Comparison of ENCODE assay signal across 7 mouse cellular contexts in the genomic region with DNA sequence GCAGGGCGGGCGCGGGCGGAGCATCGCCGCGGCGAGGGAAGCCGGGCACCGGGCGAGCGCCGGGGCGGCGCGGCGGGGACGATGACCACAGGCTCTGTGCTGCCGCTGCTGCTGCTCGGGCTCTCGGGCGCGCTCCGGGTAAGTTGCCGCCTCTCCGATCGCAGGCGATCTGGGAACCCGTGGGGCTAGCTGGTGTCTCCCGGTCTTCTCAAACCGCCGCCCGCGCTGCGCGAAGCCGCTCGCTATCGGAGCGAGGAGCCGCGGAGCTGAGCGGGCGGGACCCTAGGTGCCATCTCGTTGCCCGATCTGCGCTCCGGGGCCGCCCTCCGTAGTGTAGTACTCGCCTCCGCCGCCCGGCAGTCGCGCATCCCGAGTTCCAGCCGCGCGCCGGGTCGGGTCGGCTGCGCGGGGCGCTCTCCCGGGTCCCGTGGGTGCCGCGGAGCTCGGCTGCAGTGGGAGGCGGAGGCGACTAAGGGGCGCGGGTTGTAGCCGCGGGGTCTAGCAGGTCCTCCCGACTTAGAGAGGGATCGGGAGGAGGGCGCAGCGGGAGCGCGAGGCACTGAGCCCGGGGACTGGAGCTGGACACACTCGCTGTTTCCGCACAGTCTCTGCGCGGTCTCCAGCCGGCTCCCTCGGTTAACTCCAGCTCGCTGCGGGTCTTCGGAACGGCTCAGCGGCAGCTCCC. TPM values are rescaled to one million over a fixed set of nuclear protein-coding genes. Genes with fewer than 3 reads are reported as not detected.
DNase-seq lines count a peak whose midpoint lies in the region; ATAC-seq and TF ChIP-seq lines count a peak whose summit lies in the region.

No protein-coding gene starts in this region.

- peak overlapping the region; percentile 39; the same call in 1 of the 2 replicates for H3K27ac ChIP-seq in embryonic facial prominence, embryonic 14.5 days (replicated peaks; ENCODE audit: low read depth, low read length)
- H3K27ac ChIP-seq in heart, embryonic 15.5 days = no peak overlapping the region
- H3K27ac ChIP-seq in small intestine, adult 2 months (ENCODE audit: insufficient read depth, low read depth, low read length) = no peak overlapping the region

- no peaks in the 10 kb centered on the region for H3K36me3 ChIP-seq in E14TG2a.4 (ENCODE audit: insufficient read depth, low read length)
- no peaks in the 10 kb centered on the region for H3K36me3 ChIP-seq in embryonic facial prominence, embryonic 14.5 days (ENCODE audit: control insufficient read depth, insufficient read depth, low read length)
- no peaks in the 10 kb centered on the region for H3K36me3 ChIP-seq in heart, embryonic 15.5 days
- no peaks in the 10 kb centered on the region for H3K36me3 ChIP-seq in small intestine, adult 2 months (ENCODE audit: control insufficient read depth, insufficient read depth, low read length)

- peak; percentile 66 for DNase-seq in R1 (ENCODE audit: low read depth, low spot score)
- peak; percentile 40 for DNase-seq in embryonic facial prominence, embryonic 14.5 days (ENCODE audit: low spot score)
- DNase-seq in left cerebral cortex, postnatal 14 days (ENCODE audit: low spot score in 2 of 2) = peak; percentile 42 to 46
- peak; percentile 55 to 56 for DNase-seq in lung, postnatal 4 days

- H3K4me2 ChIP-seq in embryonic facial prominence, embryonic 14.5 days (ENCODE audit: low read depth, low read length) = peak overlapping the region; percentile 99
- peak overlapping the region; percentile 92 for H3K4me2 ChIP-seq in heart, embryonic 15.5 days

- no peak for TF ChIP-seq POLR2A in small intestine, adult 2 months (IDR thresholded peaks at IDR 0.05; ENCODE audit: low read depth, low read length)

- H3K9me3 ChIP-seq in E14TG2a.4 (ENCODE audit: low read length) = no peaks in the 10 kb centered on the region
- no peaks in the 10 kb centered on the region for H3K9me3 ChIP-seq in embryonic facial prominence, embryonic 14.5 days (ENCODE audit: control insufficient read depth, low read length)
- no peaks in the 10 kb centered on the region for H3K9me3 ChIP-seq in heart, embryonic 15.5 days (replicated peaks)

- ATAC-seq in embryonic facial prominence, embryonic 14.5 days (ENCODE audit: low read depth) = peak; percentile 76
- peak; percentile 52; the same call in 1 of the 2 replicates for ATAC-seq in heart, embryonic 15.5 days (replicated peaks; ENCODE audit: insufficient number of reproducible peaks, insufficient read depth, low FRiP score, low read depth)

- intact Hi-C loops in left cerebral cortex, postnatal 14 days (cut with DNase I) = loop anchor here (5.0 kb wide), 1 partner anchor 430 kb away; no protein-coding TSS in a partner anchor

- peaks cover 80% of the 10 kb centered on the region for H3K27me3 ChIP-seq in E14TG2a.4 (ENCODE audit: insufficient read depth, low read length)
- H3K27me3 ChIP-seq in embryonic facial prominence, embryonic 14.5 days (replicated peaks; ENCODE audit: control insufficient read depth, insufficient read depth, low read length) = peaks cover 36% of the 10 kb centered on the region
- H3K27me3 ChIP-seq in heart, embryonic 15.5 days = peaks cover 72% of the 10 kb centered on the region
- peaks cover 14% of the 10 kb centered on the region for H3K27me3 ChIP-seq in small intestine, adult 2 months (ENCODE audit: control insufficient read depth, insufficient read depth, low read length)

- peaks cover 17% of the 10 kb centered on the region for H3K4me1 ChIP-seq in E14TG2a.4 (replicated peaks; ENCODE audit: low read depth, low read length)
- no peaks in the 10 kb centered on the region for H3K4me1 ChIP-seq in embryonic facial prominence, embryonic 14.5 days (ENCODE audit: control insufficient read depth, insufficient read depth, low read length)
- H3K4me1 ChIP-seq in heart, embryonic 15.5 days (replicated peaks) = peaks cover 19% of the 10 kb centered on the region
- peaks cover 10% of the 10 kb centered on the region; the same call in 1 of the 2 replicates for H3K4me1 ChIP-seq in small intestine, adult 2 months (ENCODE audit: control insufficient read depth, insufficient read depth, insufficient read length, low read length)

- peak overlapping the region; percentile 85 for H3K4me3 ChIP-seq in E14TG2a.4 (replicated peaks; ENCODE audit: low read length)
- H3K4me3 ChIP-seq in embryonic facial prominence, embryonic 14.5 days (ENCODE audit: low read depth, low read length) = peak overlapping the region; percentile 71
- H3K4me3 ChIP-seq in heart, embryonic 15.5 days = peak overlapping the region; percentile 63
- H3K4me3 ChIP-seq in small intestine, adult 2 months (ENCODE audit: low read depth, low read length) = peak overlapping the region; percentile 65

- peak overlapping the region; percentile 67 for H3K9ac ChIP-seq in embryonic facial prominence, embryonic 14.5 days (ENCODE audit: low read depth, low read length)
- H3K9ac ChIP-seq in heart, embryonic 15.5 days = peak overlapping the region; percentile 49

- TF ChIP-seq CTCF in E14TG2a.4 (conservative IDR thresholded peaks at IDR 0.05; ENCODE audit: low read length) = no peak
- TF ChIP-seq CTCF in small intestine, adult 2 months (IDR thresholded peaks at IDR 0.05; ENCODE audit: extremely low read depth, insufficient read length, insufficient replicate concordance, low read depth, low read length) = no peak

- 0% methylated on average over 11 of the region's 95 CpGs for WGBS in embryonic facial prominence, embryonic 14.5 days
- under 1% methylated on average over 74 of the region's 95 CpGs for WGBS in heart, embryonic 15.5 days
- WGBS in small intestine, adult 2 months = 2% methylated on average over 95 of the region's 95 CpGs

RNA-seq across cellular contexts. Expression of a gene that starts 0.5 kb away (rescaled TPM):
- polyA plus RNA-seq in embryonic facial prominence, embryonic 14.5 days (2014; fragmentation: Nextera tagmentation; extraction: Ambion mirVana) = 9.2 and 11.1 TPM in 2 replicates
- 1.4 and 6.4 TPM in 2 replicates for polyA plus RNA-seq in heart, embryonic 15.5 days (2015; fragmentation: Nextera tagmentation; extraction: Ambion mirVana)
- 10 to 100 TPM; 23.8 to 28.8 TPM for total RNA-seq in left cerebral cortex, postnatal 14 days (2021)
- polyA plus RNA-seq in small intestine, adult 2 months (2012; rRNA removed) = 0.15 and 0.19 TPM in 2 replicates
